Mouse (Mus musculus) layer of hippocampus, adult 9-10 months (tissue): ENCODE data around the gene Lmf2.

Experiments
- DNase-seq: peaks from one replicate; pipeline ENCODE4 v3.0.0; 2022; ENCODE audit warnings: low spot score

Lmf2 gene

DNA sequence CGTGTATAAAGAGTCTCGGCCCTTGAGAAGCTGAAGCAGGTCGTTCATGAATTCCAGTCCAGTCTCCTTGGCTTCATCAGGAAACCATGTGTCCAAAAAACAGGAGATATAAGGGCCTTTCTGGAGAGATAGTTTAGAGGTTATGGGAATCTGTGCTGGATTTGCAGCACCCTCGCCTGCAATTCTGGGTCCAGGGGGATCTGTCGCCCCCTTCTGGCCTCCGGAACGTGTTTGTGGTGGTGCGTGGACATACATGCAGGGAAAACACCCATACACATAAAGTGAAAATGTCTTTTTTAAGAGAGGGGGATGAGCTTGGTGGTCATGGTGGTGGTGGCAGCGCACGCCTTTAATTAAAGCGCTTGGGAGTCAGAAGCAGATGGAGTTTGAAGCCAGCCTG, 39.3 kb downstream of the Lmf2 start:
- DNase-seq, result no peak

DNA sequence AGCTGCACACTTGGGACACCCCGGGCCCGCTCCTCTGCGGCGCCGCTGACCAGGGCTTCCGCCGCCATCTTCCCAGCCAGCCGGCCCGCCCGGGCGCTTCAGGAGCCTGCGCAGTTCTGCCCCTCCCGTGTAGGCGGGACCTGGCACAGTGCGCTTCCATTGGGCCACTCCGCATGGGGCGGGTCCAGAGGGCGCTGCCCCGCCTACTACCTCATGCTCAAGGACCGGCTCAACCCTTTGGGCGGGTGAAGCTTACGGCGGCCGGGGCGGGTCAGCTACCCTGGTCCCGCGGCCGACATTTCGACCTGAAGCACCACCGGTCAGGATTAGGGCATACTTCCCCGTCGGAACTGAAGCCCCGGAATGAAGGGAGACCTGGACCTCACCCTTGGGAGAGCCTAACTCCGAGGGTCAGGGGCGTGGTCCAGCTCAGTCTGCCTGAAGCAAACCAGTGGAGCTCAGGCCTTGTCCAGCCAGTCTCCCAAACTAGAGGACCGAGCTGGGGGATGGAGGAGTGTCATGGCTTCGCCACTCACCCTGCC, 40.2 kb downstream of the Lmf2 start, which contains the start of gene Sbf1:
Sbf1 (minus strand) TSS at position 122 of the 542 bp plus-strand sequence.
- DNase-seq, result peak; percentile 90

DNA sequence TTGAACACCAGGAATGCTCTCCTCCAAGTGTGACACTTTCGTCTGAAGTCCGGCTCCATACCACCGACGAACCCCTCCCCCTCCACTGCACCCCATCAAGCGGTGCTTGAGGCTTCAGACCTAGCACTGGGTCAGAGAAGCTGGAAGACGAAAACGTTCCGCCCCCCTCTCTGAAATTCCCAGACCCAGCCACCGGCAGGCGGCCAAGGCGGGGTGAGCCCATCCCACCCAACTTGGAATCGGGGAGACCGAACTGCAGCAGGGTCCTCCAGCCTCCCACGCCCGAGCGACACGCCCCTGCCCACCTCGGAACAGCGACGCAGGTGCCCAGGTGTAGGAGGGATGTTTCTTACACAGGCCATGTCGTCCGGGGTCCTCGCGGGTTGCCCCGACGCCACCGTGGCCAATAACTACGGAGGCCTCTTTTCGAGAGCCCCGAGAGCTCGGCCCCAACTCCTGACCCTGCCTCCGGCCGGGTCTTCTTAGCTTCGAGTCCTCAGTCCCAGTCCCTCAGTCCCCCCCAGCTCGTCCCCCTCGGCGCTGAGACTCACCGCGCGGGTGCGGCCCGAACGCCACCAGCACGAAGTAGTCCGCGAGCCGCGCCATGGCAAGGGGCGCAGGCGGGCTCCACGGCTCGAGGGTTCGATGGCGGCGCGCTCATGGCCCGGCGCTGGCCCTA, 40.8 kb downstream of the Lmf2 start:
- DNase-seq, result no peak

DNA sequence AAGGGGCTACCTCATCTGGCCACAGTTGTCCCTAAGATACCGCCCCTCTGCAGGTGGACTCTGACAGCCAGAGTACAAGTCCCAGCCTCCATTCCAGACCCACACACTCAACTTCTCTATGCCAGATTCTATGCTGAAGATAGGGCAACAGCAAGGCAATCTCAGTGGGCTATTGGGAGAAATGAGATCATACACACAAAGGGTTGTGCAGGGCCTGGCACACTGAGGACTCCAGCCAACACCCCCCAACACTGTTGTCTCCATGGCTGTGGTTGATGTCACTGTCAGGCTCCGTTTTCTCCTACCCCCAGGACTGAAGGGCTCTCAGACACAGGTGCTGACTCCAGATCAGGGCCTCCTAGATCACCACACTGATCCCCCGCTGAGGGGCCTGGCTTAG, 41.4 kb downstream of the Lmf2 start:
- DNase-seq, result no peak

DNA sequence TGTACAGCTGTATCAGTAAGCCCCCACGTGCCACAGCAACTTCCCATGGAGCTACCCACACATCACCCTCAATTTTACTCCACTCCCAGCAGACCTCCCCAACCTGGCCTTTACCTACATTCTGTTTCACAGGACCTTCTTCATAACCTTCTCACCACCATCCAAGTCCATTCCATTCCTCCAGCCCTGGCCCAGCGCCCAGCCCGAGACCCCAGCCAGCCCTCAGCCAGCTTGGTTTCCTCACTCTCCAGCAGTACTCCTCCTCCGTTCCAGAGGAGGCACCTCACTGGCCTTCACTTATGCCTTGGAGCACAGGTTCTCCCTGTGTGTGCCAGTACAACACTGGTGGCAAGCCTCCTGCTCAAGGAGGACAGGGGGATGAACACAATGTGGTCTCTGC, 42.1 kb downstream of the Lmf2 start:
- no peak for DNase-seq

DNA sequence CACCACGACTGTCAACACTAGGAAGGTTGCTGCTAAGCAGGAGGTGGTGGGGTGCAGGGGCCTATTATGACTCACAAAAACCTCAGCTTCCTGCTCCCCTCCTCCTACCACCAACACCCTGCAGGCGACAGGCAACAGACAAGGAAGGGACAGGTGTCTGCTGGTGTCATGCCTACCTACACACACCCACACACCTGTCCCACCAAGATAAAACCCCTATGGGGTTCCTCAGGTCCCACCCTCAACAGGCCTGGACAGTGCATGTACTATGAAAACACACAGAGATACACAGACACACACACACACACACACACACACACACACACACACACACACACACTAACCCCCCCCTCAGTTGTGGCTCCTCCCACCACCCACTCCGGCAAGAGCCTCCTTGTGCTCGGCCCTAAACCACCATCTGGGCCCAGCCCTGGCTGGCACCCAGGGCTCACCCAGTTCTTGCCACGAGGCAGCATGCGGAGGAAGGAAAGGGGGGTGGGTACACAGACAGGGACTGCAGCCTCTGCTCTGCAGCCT, 45.4 kb downstream of the Lmf2 start:
- no peak for DNase-seq

DNA sequence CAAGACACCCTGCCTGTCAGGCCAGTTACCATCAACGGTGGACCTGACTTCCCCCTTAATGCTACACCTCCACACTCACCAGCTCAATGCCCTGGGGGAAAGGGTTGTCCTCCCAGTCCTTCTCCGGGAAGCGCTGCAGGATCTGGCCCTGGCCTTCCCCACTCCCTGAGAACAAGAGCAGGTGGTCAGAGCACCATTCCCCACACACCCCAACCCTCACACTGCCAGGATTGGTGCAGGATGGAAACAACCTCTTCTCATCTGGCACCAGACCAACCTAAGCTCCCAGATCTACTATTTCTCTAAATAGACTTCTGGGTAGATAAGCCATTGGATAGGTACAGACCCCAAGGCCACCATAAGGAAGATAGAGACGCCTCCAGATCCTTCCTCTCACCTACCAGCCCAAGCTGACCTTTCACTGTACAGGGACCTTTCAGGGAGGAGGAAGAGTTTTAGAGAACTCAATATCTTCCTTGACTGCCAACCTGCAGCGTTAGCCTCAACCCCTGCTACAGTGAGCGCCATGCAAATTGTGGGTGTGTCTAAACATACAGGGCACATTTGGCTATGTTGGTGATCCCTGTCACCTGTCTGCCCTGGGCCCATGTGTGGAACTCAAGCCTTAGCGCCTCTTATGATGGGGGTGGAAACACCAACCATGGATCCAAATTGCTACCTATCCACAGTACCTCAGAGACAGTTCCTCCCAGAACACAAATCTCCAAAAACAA, 46.9 kb downstream of the Lmf2 start:
- no peak for DNase-seq

DNA sequence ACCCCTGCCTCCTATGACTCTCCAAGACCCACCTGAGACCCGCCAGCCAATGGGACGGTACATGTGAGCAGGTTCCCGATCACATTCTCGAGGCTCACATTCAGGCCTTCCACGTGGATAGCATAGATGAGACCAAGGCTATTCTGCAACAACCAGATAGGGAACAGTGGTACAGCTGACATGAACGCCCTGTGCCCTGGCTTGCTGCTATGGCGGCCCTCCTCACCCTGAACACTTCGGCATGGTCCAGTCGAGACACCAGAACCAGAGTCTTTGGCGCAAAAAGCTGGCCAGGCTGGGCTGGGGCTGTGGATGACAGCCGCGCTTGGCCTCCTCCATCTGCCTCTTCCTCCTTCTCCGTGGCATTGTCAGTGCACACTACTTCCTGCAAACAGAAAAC, 48.0 kb downstream of the Lmf2 start:
- no peak for DNase-seq

DNA sequence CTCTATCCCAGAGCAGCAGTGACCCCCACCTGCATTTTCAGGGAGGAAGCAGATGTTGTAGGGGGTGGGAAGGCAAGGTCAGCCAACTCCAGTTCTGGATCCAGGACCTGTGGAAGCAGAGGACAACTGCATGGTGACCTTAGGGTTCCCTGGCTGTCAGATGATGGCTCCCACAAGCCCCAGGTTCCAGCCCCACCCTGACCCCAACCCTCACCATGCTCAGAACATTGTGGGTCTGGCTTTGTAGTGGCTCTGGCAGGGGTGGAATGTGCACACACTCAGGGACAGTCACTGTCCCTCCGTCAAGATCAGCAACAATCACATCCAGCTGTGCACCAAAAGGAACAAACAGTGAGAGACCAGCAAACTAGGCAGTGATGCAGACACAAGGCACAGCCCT, 49.5 kb downstream of the Lmf2 start:
- DNase-seq, result no peak
